Mouse (Mus musculus) kidney, postnatal 36 days (tissue): ENCODE measurements around the gene Clip2.

ENCODE experiments used
- DNase-seq, 2 experiments: peaks; one replicate each; pipeline ENCODE4 v3.0.0; 2021 to 2022; ENCODE audit warnings: mixed read lengths in 2 of 2

Clip2 gene

DNA sequence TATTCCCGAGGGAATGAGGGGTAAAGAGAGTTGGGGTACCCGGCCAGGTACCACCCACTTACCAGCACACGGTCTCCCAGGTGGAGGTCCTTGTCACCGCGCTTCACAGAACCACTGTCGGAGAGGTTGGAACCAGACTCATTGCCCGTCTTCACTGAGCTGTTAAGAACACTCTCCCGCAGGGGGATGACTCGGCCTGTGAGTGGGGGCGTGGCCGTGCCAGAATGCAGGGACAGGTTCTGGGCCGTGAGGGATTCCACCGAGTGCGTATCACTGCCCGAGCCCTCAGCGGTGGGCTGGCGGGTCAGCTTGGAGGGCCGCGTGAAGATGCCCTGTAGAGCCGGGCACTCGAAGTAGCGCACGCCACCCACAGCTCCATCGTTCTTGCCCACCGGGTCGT, 29.7 kb downstream of the Clip2 start:
- no peak for DNase-seq

DNA sequence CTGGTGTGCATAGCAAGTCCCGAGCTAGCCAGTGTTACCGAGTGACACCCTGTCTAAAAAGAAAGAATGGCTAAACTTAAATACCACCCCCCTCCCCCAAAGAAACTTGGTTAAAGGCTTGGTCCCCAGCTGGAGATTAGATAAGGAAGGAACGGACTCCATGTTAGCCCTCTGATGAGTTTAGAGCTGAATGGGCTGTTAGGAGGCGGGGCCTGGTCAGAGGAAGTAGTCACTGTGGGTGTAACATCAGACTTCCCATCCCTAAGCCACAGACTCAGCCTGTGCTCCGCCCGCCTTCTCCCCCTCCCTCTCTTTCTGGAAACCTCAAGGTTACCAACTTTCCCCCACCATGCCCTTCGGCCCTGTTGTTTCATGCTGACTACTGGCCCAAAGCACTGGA, 30.4 kb downstream of the Clip2 start:
- DNase-seq, result no peak

DNA sequence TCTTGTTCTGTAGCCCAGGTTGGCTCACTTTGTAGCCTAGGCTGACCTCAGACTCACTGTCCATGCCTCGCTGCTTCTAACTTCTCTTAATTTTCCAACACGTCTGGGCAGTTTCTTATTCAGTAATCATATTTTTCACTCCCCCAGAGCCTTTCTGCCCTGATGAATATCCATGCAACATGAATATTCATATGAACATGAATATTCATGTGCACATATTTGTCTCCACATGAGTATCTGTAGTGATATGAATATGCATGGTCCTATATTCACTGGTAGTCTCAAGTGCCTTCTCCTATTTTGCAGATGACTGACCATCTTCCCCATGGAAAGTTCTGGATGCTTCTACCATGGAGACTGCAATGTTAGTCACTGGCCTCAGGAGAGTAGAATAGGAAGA, 31.1 kb downstream of the Clip2 start:
- no peak for DNase-seq

DNA sequence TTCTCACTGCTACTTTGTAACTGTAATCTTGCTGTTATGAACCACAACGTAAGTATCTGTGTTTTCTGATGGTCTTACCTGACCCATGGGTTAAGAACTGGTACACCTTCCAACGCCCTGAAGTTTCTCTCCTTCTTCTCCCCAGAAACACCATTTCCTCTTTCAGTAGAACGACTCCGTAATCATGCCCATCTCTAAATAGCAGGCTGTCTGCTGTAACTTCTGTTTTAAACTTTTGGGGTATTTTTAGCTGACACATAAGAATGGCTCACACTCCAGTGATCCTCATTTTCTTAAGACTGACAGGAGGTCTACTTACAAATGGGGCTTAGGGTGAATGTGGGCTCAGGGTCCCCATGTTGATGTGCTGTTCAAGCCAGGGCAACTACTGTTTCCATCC, 32.1 kb downstream of the Clip2 start:
- no peak for DNase-seq

DNA sequence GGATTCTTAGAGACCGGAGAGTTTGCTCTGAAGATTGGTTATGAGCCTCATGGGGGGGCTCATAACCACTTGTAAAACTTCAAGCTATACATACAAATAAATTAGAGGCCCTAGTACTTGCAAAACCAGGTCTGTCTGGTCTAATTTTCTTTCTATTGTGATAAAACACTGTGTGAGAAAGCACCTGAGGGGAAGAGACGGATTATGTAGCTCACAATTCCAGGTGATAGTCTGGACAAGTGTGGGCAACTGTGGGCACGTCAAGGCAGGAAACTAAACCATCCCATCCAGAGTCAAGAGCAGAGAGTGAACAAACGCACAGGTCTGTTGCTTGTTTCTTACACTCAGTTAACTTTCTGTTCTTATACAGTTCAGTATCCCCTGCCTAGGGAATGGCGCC, 32.8 kb downstream of the Clip2 start:
- no peak for DNase-seq

DNA sequence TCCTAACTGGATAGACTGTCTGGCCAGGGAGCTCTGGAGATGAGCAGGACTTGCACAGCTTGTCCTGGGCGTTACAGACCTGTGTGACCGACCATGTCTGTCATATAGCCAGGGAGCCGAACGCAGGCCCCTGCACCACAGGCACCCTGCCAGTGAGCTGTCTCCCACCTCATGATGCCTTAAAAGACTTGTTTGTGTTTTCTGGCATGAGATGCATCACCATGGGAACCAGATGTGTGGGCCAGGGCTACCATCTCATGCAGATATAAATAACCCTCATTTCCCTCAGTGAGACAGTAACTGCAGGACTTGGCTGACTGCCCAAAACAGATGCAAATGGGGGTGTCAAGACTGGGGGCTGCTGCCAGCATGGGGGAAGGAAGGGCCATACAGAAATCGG, 40.1 kb downstream of the Clip2 start:
- no peak for DNase-seq

DNA sequence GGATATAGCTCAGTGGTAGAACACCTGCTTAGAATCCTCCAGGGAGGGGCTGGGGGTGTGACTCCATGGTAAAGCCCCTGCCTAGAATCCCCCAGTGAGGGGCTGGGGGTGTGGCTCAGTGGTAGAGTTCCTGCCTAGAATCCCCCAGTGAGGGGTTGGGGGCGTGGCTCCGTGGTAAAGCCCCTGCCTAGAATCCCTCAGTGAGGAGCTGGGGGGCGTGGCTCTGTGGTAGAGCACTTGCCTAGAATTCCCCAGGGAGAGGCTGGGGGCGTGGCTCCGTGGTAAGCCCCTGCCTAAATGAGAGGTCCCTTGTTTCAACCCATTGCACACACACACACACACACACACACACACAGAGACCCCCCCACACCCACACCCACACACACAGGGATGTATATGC, 42.0 kb downstream of the Clip2 start:
- DNase-seq, result no peak

DNA sequence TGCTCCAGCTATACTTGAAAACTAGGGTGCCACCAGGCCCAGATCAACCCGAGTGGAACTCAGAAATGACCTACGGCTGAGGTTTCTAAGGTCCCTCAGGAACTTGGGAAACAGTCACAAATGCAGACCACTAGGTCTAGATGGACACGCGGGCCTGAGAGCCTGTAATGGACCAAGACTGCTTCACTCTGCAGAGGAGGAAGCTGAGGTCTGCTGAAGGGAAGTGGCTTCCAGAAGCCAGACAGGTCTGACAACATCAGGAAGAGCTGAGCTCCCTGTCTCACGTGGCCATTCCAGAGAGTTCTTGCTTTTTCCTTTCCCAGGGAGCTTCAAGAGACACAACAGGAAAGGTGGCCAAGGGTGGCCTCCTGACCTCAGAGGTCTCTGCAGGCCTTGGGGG, 43.3 kb downstream of the Clip2 start:
- no peak for DNase-seq

DNA sequence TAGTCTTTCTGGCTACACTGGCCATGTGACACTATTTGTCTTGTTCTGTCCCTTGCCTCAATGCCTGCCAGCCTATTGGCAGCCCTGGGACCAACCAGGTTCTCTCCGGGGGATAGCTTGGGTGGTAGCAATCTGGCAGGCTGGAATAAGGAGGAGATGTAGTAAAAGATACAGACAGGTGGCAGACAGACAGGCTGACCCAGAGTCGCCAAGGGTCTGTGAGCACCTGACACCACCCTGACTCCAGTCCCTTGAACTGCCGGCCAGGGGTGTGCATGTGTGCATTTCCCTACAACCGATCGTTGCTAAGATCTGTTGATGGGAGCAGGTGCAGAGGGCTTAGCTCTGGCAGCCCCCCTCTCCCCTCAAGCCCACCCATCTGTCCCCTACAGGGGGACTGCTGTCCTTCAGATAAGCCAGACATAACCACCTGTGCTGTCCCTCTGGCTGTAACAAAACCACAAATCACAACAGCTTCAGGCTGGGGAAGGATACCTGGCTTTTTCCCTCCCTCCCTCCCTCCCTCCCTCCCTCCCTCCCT, 44.3 kb downstream of the Clip2 start:
- no peak for DNase-seq

DNA sequence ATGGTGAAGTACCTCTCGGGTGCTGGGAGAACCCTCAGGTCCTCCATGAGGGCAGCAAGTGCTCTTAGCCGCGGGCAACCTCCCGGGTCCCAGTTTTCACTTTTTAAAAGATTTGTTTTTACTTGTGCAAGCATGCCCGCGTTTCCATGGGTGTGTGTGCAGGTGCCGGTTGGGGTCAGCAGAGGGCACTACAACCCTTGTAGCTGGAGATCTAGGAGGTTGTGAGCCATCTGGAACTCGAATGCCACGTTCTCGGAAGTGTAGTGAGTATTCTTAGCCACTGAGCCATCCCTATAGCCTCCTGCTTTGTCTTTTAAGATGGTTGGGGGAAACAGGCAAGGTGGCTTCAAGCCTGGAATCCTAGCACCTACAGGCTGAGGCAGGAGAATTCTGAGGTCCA, 44.9 kb downstream of the Clip2 start:
- peak; percentile 74 to 87 for DNase-seq

DNA sequence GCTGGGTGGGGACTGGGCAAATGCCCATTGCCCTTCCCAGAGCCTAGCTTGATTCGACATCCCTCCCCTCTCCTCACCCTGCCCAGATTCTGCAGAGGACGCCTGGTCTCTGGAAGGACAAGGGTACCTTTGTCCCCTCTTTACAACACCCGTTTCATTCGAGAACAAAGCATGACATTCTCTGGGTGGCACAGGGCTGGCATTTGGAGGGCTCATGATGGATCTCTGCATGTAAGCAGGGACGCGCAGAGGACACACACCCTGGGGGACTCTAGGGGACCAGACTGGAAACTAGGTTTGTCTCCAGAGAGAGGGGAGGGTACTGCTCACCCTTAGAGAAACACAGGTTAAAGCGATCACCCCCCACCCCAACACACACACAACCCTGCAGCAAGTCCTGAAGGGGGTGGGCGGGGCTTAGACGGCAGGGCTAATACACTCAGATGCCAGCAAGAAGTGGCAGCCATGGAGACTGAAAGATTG, 46.4 kb downstream of the Clip2 start:
- DNase-seq, result no peak

DNA sequence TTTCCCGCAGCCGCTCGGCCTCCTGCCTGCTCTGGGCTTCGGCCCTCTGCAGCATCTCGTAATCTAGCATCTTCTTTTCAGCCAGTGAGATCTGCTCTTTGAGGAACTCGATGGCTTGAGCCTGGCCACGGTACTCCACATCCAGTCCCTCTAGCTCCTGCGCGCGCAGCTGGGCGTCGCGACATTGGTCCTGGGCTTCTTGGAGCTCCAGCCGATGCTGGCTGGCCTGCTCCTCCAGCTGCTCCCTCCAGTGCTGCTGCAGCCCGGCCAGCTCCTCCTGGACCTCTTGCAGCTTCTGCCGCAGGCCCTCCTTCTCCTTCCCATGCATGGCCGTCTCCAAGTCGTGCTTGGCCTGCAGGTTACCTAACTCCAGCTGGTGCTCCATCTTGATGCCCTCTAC, 49.6 kb downstream of the Clip2 start:
- no peak for DNase-seq

DNA sequence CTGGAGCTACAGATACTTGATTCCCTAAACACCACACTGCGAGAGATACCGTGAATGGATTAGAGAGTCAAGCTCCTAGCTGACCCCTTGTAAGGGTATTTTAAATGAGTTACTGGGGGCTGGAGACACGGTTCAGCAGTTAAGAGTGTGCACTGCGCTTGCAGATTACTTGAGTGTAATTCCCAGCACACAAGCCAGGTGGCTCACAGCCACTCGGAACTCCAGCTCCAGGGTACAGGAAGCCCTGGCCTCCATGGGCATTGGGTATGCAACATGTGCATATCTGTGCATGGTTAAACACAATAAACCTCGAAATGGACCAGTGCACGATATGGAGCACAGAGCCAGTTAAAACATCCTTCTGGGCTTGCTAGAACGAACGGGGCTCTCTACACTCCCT, 50.8 kb downstream of the Clip2 start:
- peak in 1 of 2 experiments; percentile 49 for DNase-seq

DNA sequence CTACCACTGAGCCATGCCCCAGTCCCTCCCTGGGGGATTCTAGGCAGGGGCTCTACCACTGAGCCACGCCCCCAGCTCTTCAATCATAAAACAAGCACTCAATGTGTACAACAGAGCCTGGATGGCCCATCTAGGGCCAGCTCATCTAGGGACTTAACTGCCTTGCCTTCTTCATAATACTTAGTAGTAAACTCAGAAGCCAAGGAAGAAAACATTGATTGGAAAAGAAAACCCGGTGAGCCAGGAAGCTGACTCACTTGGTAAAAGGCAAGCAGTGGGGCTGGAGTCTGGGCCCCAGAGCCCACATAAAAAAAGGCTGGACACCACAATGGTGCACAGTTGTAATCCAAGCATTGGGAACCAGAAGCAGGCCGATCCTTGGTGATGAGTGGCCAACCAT, 51.6 kb downstream of the Clip2 start:
- no peak for DNase-seq

DNA sequence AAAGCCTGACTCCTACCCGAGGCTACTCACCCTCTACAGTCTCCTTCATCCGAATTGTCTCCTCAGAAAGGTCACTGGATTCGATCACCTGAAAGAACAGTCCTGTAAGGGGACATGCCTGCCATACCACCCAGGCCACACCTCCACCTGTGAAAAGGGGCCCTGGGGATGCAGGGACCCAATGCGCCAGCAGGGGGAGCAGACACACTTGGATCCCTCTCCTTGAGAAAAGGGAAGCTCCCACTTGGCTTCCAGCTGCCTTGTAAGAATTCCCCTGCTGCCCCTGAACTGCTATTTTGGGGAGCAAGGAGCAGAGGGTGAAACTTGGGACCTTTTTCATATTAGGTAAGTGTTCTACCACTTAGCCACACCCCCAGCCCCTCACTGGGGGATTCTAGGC, 52.2 kb downstream of the Clip2 start:
- peak; percentile 60 to 82 for DNase-seq

DNA sequence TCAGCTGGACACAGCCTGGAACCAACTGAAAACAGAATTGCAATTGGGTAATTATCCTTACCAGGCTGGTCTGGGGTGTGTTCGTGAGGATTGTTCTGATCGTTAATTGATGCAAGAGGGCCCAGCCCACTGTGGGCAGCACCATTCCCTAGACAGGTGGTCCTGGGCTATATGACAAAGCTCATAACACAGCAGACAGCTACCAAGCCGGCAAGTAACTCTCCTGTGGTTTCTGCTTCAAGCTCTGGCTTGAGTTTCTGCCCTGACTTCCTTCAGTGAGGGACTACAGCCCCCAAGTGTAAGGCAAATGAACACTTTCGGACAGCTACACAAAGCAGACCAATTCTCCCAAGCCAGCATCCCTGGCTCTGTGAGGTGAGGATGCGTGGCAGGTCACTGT, 55.2 kb downstream of the Clip2 start:
- no peak for DNase-seq

DNA sequence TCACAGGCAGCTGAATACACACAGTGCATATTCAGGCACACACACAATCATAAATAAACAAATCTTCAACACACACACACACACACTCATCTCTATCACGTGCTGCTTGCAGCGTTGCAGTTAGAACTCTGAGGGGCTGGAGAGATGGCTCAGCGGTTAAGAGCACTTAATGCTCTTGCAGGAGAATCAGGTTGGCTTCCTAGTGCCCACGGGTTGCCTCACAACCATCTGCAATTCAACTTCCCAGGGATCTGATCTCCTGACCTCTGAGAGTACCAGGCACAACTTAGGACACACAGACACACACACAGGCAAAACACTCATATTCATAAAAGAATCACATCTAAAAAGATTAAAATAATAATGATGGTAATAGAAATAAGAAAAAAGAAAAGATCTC, 56.4 kb downstream of the Clip2 start:
- no peak for DNase-seq

DNA sequence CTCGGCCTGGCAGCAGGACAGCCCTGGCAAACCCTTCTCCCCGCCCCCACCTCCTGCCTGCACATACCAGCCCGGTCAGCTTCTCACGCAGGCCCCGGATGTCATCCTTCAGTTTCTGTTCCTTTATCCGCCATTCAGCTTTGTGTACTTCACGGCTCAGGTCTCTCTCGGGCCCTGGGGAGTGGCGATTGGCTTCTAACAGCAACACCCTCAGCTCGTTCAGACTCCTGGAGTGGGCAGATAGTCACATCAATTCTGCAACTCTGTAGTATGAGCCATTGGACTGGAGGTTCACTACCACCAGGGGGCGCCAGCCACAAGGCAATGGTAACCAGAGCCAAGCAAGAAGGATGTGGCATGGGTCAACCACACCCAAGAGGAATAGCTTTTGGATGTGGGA, 58.1 kb downstream of the Clip2 start:
- peak; percentile 89 to 97 for DNase-seq

DNA sequence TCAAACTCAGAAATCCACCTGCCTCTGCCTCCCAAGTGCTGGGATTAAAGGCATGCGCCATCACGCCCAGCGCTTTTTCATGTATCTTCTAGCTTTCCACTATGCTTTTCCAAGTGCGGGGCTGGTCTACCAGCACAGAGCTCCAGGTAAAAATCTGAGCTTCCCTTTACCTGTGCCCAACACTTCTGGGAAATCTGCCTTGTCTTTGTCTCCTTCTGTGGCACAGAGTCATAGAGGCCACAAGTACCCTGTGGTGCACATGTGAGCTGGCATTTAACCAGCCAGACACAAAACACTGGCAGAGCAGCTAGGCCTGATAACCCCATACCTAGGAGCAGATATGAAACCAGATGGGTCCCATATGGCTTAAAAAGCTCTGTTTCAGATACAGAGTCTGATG, 59.3 kb downstream of the Clip2 start:
- DNase-seq, result no peak

DNA sequence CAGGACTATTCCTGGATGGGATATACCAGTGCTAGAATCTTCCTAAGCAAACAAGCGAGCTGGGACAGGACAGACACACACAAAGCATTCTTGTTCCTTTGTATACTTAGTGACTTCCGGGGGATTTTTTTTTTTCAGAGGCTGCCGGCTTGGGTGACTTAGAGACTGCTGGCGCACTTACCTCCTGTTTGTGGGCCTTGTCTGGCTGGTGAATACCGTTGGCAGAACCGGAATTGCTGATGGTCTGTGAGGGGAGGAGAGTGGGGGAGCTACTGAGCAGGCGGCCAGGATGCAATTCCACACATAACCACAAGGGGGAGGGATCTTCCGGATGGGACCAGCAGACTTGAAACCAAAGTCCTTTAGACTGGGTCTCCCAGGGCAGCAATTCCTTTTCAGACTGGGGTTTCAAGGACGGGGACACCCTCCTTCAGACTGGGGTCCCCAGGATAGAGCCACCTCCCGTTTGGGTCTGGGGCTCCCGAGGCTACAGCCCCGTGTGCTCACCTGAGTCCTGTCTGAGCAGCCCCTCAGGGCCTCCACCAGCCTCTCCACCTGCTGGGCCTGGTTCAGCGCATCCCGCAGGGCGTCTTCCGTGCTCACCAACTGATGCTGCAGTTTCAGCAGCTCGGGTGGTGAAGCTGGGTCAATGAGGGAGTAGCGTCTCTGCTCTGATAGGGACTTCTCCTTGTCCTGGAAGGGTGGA, 60.4 kb downstream of the Clip2 start:
- peak; percentile 86 to 90 for DNase-seq

DNA sequence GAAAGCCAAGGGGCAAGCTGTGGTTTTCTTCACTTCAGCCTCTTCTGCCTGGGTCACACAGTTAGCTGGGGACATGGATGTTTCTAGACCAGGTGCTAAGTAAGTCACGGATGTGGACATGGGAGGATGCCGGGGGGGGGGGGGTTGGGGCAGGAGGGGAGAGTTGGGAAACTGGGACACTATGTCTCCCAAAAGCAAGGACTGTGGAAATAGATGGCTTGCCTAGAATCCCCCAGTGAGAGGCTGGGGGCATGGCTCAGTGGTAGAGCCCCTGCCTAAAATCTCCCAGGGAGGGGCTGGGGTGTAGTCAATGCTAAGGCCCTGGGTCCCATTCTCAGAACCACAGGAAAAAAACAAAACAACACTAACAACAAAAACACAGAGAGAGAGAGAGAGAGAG, 61.0 kb downstream of the Clip2 start:
- no peak for DNase-seq

DNA sequence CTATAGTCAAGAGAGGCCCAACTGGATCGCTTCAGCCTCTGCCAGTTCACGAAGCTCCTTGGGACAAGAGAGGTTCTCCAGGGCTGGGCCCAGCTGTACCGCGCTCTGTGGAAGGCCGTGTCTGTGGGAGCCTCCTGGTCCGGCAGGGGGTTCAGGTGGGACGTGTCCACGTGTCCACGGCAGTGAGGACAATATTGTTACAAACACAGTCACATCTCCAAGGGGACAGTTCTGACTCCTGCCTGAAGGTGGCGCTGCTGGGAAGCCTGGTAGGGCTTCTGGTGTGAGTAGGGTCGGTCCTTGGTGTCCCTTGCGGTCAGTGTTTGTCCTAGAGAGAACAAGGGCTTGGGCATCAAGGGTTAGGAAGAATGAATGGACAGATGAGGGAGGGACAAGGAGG, 61.8 kb downstream of the Clip2 start:
- DNase-seq, result peak in 1 of 2 experiments; percentile 63

DNA sequence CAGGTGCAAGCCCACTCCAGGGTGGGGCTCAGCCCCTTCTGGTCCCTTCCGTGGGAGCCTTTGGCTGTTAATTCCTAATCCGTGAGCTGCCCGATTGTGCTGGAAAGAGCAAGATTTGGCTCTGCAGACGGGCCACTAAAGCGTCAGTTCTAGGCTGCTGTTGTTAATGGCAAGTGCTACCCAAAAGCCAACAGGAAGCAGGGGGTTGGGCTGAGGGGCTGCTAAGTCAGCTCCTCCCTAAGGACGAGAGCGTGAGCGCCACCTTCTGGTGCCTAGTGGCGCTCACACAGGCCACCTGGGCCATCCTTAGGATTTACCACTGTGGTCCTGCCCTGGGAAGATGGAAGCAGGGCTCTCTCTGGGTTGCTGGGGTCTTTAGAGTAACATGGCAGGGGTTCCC, 62.7 kb downstream of the Clip2 start:
- DNase-seq, result peak in 1 of 2 experiments; percentile 66

DNA sequence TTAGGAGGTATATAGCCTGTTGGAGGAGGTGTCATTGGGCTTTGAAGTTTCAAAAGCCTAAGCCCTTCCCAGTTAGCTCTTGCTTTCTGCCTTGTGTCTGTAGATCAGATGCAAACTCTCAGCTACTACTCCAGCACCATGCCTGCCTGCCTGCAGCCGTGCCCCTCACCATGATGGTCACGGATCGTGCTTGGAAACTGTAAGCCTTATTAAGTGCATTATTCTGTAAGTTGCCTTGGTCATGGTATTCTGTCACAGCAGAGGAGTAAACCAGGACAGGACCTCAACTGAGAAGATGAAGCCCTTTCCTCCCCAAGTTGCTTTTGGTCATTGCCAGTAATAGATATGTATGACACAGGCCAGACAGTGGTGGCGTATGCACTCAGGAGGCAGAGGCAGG, 63.6 kb downstream of the Clip2 start:
- no peak for DNase-seq

DNA sequence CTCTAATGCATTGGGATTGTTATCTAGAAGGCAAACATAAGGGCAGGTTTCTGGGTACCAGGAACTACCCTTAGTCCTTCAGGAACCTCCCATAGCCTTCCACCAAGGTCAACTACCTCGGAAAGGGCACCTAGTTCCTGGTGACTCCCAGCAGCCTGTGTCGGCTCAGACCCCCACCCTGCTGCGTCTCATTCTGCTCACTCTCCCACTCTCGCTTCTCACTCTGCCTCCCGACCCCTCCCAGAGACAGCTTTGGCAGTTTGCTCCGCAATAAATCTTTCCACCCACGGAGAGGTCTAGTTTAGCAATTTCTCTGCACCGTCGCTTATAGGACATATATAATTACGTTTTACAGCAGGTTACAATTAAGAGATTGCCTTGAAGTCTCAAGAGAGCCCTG, 64.2 kb downstream of the Clip2 start:
- DNase-seq, result no peak
